Mouse (Mus musculus): ENCODE data around the gene Hist1h2ag.

DNA sequence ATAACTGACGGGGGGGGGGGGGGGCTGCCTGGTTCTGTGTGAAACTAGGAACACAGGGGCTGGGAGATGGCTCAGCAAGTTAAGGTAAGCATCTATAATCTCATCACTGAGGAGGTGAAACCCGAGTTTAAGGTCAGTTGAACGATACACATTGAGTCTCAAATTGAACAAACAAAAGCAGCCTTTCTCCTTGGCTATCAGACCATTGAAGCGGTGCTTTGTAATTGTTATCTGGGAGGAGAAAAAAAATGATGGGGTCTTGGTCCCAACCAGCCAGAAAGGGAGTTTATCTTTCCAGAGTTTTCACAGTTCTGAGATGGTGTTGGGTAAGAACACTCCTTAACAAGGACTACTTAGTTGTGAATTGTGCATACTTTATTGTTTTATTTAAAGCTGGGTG is 44.9 kb downstream of the Hist1h2ag start:
- no peak for TF ChIP-seq GATA1 (IDR thresholded peaks at IDR 0.05; ENCODE audit: low read length)
- TF ChIP-seq TAL1 (IDR thresholded peaks at IDR 0.05; ENCODE audit: low read length) = no peak
